Mouse (Mus musculus): ENCODE data around the gene Prpf18.

DNA sequence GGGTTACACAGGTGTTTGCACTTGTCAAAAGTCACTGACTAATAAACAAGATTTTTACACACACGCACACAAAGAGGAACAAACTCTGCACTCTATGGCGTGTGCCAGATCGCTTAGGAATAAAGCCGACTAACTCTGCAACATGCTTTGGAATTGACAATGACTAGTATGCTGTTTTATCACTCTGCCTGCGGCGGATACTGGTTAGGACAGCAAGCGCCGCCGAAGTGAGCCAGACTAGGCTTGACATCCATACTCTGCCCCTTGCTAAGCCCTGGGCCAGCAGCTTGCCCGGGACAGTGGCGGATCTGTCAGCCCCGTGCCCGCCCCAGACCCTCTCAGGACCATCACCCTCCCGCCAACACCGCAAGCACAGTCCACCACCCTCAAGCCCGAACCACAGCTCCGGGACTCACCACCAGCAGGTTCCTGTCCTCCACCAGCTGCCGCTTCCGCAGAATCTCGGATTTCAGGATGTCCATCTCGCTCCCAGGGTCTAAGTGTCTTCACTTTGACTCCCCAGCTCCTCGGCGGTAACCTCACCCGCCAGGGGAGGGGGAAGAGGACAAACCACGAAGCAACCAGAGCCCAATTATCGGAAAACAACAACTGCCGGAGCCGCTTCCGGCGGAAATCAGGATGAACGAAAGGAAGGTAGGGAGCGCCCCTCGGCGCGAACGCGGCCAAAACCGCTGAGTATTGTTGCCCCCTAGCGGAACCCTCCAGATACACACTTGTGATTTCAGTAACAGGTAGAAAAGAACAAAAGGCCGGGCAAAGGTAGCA lies at the start of gene Prpf18:
- TF ChIP-seq E2F4 (IDR thresholded peaks at IDR 0.05; ENCODE audit: insufficient replicate concordance, low read depth, low read length) (peak; percentile 95; the same call in 1 of the 2 replicates), NELFE (IDR thresholded peaks at IDR 0.05; ENCODE audit: low read depth, low read length) (peak; percentile 91), EP300 (IDR thresholded peaks at IDR 0.05; ENCODE audit: low read length) (no peak), CTCF (conservative IDR thresholded peaks at IDR 0.05 in 1 of 2, IDR thresholded peaks at IDR 0.05 in 1 of 2; ENCODE audit: low read depth in 2 of 2, low read length in 2 of 2) (peak; percentile 44 to 82), JUND (conservative IDR thresholded peaks at IDR 0.05; ENCODE audit: low read depth, low read length) (no peak), POLR2A (IDR thresholded peaks at IDR 0.05; ENCODE audit: low read depth, low read length) (peak; percentile 82), ZNF384 (IDR thresholded peaks at IDR 0.05; ENCODE audit: low read depth, low read length) (no peak), TCF12 (IDR thresholded peaks at IDR 0.05; ENCODE audit: low read depth, low read length) (peak; percentile 78), CHD1 (IDR thresholded peaks at IDR 0.05; ENCODE audit: low read depth, low read length) (no peak), RCOR1 (conservative IDR thresholded peaks at IDR 0.05; ENCODE audit: low read depth, low read length) (no peak), USF1 (IDR thresholded peaks at IDR 0.05; ENCODE audit: low read depth, low read length) (no peak)

Measured in CH12.LX (cell line).